Mouse (Mus musculus) colon, adult 2 months (tissue): ENCODE results near the gene Sema5a. TPM values are rescaled to one million over a fixed set of nuclear protein-coding genes. Genes with fewer than 3 reads are reported as not detected.

Source experiments
- polyA plus RNA-seq: library from polyadenylated mRNA; depleted of rRNA; stranded (reverse); fragments of >200 nt; gene quantifications from 2 replicates; pipeline ENCODE4 v1.2.3, GENCODE M21; 2012; rRNA removed

Sema5a gene
- 22.1 and 25.6 TPM in 2 replicates for polyA plus RNA-seq

GRCm38 (mm10) chr15:32244344-32244955 lies at the start of gene Sema5a:
Sema5a (plus strand) TSS chr15:32244810.

Other genes starting within 250 kb of the Sema5a start
- not detected in 2 replicates for gene Tas2r119, start 67.5 kb upstream of the Sema5a start, polyA plus RNA-seq